Mouse (Mus musculus) lung, embryonic 16.5 days (tissue): ENCODE measurements at regions not wholly inside any gene's neighbourhood (a gene's known extent, or its start where the extent isn't known, plus 50 kb on each side); places are given as distances from the start of the nearest gene placed in this dataset.

Experiments used
- ATAC-seq: fragments of 200-750 bp; cut with Nextera tagmentation; 2 replicates; pipeline ENCODE4 v1.8.0; 2017; ENCODE audit warnings: low read depth, mild to moderate bottlenecking, moderate library complexity
- H3K27ac ChIP-seq: fragments of 300-500 bp; sonication (generic); 2 replicates; pipeline ENCODE4 v1.5.1; 2014; ENCODE audit warnings: mild to moderate bottlenecking, control low read depth, low read length
- H3K27me3 ChIP-seq: fragments of 300-500 bp; sonication (generic); 2 replicates; pipeline ENCODE4 v1.6.1; 2014; ENCODE audit warnings: low read depth, low read length, mixed read lengths; ENCODE audit not compliant: control insufficient read depth, insufficient read depth
- H3K36me3 ChIP-seq: fragments of 300-500 bp; sonication (generic); 2 replicates; pipeline ENCODE4 v1.6.1; 2014; ENCODE audit warnings: low read length; ENCODE audit not compliant: control insufficient read depth, insufficient read depth
- H3K4me1 ChIP-seq: fragments of 300-500 bp; sonication (generic); replicated peaks from 2 replicates; pipeline ENCODE4 v1.6.1; 2014; ENCODE audit warnings: low read length, mixed read lengths; ENCODE audit not compliant: control insufficient read depth, insufficient read depth
- H3K4me2 ChIP-seq: fragments of 300-500 bp; sonication (generic); 2 replicates; pipeline ENCODE4 v1.6.1; 2014; ENCODE audit warnings: low read depth, low read length, control low read depth
- H3K4me3 ChIP-seq: fragments of 300-500 bp; sonication (generic); 2 replicates; pipeline ENCODE4 v1.5.1; 2014; ENCODE audit warnings: mild to moderate bottlenecking, low read length, control low read depth
- H3K9ac ChIP-seq: fragments of 300-500 bp; sonication (generic); 2 replicates; pipeline ENCODE4 v1.6.1; 2014; ENCODE audit warnings: low read length, control low read depth
- H3K9me3 ChIP-seq: fragments of 300-500 bp; sonication (generic); 2 replicates; pipeline ENCODE4 v1.6.1; 2016; ENCODE audit warnings: low read length; ENCODE audit not compliant: control insufficient read depth
- WGBS: fragments of 180-500 bp; shearing (Covaris S2); extraction: QIAGEN DNeasy Blood & Tissue Kit; methylation state at CpG from one replicate; pipeline ENCODE4 v1.1.7; 2014; 5-methylcytosine and 5-hydroxymethylcytosine counted together

GRCm38 (mm10) chr6:52471384-52471957 lies 158.2 kb downstream of the Evx1 start:
- Histone ChIP-seq H3K4me2 (no peak overlapping the region), H3K9me3 (no peaks in the 10 kb centered on the region), H3K36me3 (no peaks in the 10 kb centered on the region), H3K9ac (no peak overlapping the region), H3K27ac (no peak overlapping the region), H3K27me3 (no peaks in the 10 kb centered on the region), H3K4me1 (peaks cover under 1% of the 10 kb centered on the region; the same call in 1 of the 2 replicates), H3K4me3 (no peak overlapping the region)
- 100% methylated on average over 1 of the region's 1 CpGs for WGBS
- ATAC-seq = no peak

DNA sequence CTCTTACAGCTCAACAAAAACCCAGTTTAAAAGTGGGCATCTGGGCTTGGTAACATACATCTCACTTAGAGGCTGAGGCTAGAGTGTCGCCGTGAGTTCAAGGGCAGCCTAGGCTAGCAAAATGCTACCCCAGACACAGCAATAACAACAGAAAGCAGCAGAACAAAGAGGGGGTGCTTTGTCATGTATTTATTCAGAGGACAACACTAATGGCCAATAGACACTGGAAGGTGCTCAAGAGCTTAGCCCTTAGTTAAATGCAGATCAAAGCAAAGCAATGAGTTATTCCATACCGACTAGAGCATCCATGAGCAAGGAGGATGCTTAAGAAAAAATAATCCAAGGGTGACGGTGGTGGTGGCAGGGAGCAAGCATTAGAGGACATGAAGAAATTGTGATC lies 158.7 kb downstream of the Evx1 start:
- no peaks in the 10 kb centered on the region for H3K9me3 ChIP-seq
- H3K4me3 ChIP-seq = no peak overlapping the region
- H3K9ac ChIP-seq = no peak overlapping the region
- no peak overlapping the region for H3K4me2 ChIP-seq
- no peaks in the 10 kb centered on the region for H3K27me3 ChIP-seq
- H3K36me3 ChIP-seq = no peaks in the 10 kb centered on the region
- H3K4me1 ChIP-seq = peaks cover 5% of the 10 kb centered on the region
- 85% methylated on average over 4 of the region's 4 CpGs for WGBS
- ATAC-seq = no peak
- no peak overlapping the region for H3K27ac ChIP-seq

DNA sequence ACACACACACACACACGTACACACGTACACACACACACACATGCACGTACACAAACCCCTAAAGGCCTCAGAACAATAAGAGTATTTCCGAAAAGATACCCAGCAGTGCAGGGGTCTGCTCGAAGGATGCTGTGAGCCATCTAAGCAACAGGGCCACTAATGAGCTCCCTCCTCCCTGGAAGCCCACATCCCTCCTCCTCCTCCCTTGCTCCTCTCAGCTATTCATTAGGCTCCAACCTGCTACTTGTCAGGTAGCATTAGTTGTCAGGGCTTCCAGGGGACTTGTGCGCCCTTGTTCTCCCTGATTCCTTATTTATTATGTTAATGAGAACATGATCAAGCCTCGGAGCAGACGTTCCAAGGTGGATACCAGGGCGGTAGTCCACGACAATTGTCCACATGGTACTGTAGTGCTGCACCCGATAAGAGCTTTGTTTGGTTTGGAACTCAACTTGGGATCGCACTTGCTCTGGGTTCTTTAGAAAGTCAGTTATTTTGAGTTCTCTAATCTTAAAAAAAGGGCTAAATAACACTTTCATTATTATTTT lies 159.8 kb downstream of the Evx1 start:
- Histone ChIP-seq H3K36me3 (no peaks in the 10 kb centered on the region), H3K9me3 (no peaks in the 10 kb centered on the region), H3K9ac (no peak overlapping the region), H3K4me3 (no peak overlapping the region), H3K27me3 (no peaks in the 10 kb centered on the region), H3K4me1 (peaks cover 8% of the 10 kb centered on the region), H3K27ac (no peak overlapping the region), H3K4me2 (no peak overlapping the region)
- ATAC-seq = no peak
- 82% methylated on average over 12 of the region's 12 CpGs for WGBS

- WGBS = 29% methylated on average over 11 of the region's 11 CpGs
- H3K4me1 ChIP-seq = peaks cover 15% of the 10 kb centered on the region
- H3K9me3 ChIP-seq = no peaks in the 10 kb centered on the region
- H3K4me3 ChIP-seq = no peak overlapping the region
- no peaks in the 10 kb centered on the region for H3K27me3 ChIP-seq
- no peak for ATAC-seq
- H3K27ac ChIP-seq = no peak overlapping the region
- H3K36me3 ChIP-seq = no peaks in the 10 kb centered on the region
- H3K4me2 ChIP-seq = no peak overlapping the region
- no peak overlapping the region for H3K9ac ChIP-seq
These were observed 160.6 kb downstream of the Evx1 start for GRCm38 (mm10) chr6:52473924-52474323.

- 83% methylated on average over 8 of the region's 8 CpGs for WGBS
- H3K4me3 ChIP-seq = no peak overlapping the region
- no peaks in the 10 kb centered on the region for H3K27me3 ChIP-seq
- H3K9ac ChIP-seq = no peak overlapping the region
- no peak for ATAC-seq
- H3K4me1 ChIP-seq = peaks cover 18% of the 10 kb centered on the region
- no peak overlapping the region for H3K4me2 ChIP-seq
- H3K36me3 ChIP-seq = no peaks in the 10 kb centered on the region
- H3K9me3 ChIP-seq = no peaks in the 10 kb centered on the region
- no peak overlapping the region for H3K27ac ChIP-seq
These were observed 162.4 kb downstream of the Evx1 start for GRCm38 (mm10) chr6:52475676-52476075.

DNA sequence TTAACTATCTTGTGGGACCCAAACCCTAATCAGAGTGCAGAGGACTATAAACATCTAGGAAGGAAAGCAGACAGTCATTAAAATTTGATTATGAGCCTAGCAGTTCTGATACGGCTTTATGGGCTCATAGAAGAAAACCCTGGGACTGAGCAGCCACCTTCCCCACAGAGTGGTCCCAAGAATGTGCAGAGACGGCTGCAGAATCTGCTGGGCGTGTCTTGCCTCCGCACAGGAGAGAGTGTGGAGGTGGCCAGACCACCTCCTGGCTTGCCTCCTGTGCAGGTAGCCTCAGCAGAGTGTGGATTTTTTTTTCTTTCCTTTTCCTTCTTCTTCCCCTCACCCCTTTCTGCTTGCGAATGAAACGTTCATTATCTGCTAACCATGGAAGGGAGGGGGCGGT lies 163.3 kb downstream of the Hibadh start:
- Histone ChIP-seq H3K4me3 (no peak overlapping the region), H3K4me2 (no peak overlapping the region), H3K27me3 (no peaks in the 10 kb centered on the region), H3K9me3 (no peaks in the 10 kb centered on the region), H3K4me1 (peaks cover 18% of the 10 kb centered on the region), H3K36me3 (no peaks in the 10 kb centered on the region), H3K9ac (no peak overlapping the region), H3K27ac (no peak overlapping the region)
- 43% methylated on average over 7 of the region's 7 CpGs for WGBS
- no peak for ATAC-seq

- Histone ChIP-seq H3K27ac (no peak overlapping the region), H3K4me3 (no peak overlapping the region)
- peak; percentile 36 for ATAC-seq
These were observed 162.8 kb downstream of the Hibadh start for GRCm38 (mm10) chr6:52477380-52477779.

GRCm38 (mm10) chr6:52478624-52479023 lies 161.6 kb downstream of the Hibadh start:
- no peak overlapping the region for H3K4me3 ChIP-seq
- 80% methylated on average over 2 of the region's 2 CpGs for WGBS
- peaks cover 18% of the 10 kb centered on the region for H3K4me1 ChIP-seq
- no peak for ATAC-seq
- H3K9me3 ChIP-seq = no peaks in the 10 kb centered on the region
- no peak overlapping the region for H3K9ac ChIP-seq
- no peaks in the 10 kb centered on the region for H3K36me3 ChIP-seq
- H3K27ac ChIP-seq = peak overlapping the region; percentile 56; the same call in 1 of the 2 replicates
- no peak overlapping the region for H3K4me2 ChIP-seq
- no peaks in the 10 kb centered on the region for H3K27me3 ChIP-seq

More at GRCm38 (mm10) chr6:52477380-52477779, 162.8 kb downstream of the Hibadh start:
- H3K36me3 ChIP-seq = no peaks in the 10 kb centered on the region
- H3K9me3 ChIP-seq = no peaks in the 10 kb centered on the region
- no peak overlapping the region for H3K4me2 ChIP-seq
- H3K27me3 ChIP-seq = no peaks in the 10 kb centered on the region
- H3K9ac ChIP-seq = no peak overlapping the region
- 62% methylated on average over 7 of the region's 7 CpGs for WGBS
- H3K4me1 ChIP-seq = peaks cover 18% of the 10 kb centered on the region

- Histone ChIP-seq H3K27ac (peak overlapping the region; percentile 56; the same call in 1 of the 2 replicates), H3K4me2 (peak overlapping the region; percentile 18), H3K27me3 (no peaks in the 10 kb centered on the region), H3K9me3 (no peaks in the 10 kb centered on the region), H3K36me3 (no peaks in the 10 kb centered on the region), H3K4me3 (no peak overlapping the region), H3K9ac (no peak overlapping the region), H3K4me1 (peaks cover 18% of the 10 kb centered on the region)
- peak; percentile 77 for ATAC-seq
- WGBS = 18% methylated on average over 12 of the region's 12 CpGs
These were observed 161.0 kb downstream of the Hibadh start for GRCm38 (mm10) chr6:52479200-52479599.
